11 mouse cellular contexts compared by ENCODE assay signal in genomic region chr7:61982203-61982932, GRCm38 (mm10).
DNase-seq lines count a peak whose midpoint lies in the region; ATAC-seq lines count a peak whose summit lies in the region.
"Had no signal": no experiment of that assay in that cellular context is flagged by ENCODE, and none has a peak within 500 bp of the region (broad histone marks: within the 10 kb centered on the region; RNA-seq: fewer than 3 reads in every experiment).

No protein-coding gene starts in this region.

- peak overlapping the region; percentile 49; the same call in 1 of the 2 replicates for H3K27ac ChIP-seq in neural tube, embryonic 15.5 days (replicated peaks)
- H3K27ac ChIP-seq: embryonic facial prominence, embryonic 13.5 days; liver, embryonic 14.5 days had no signal

- H3K4me2 ChIP-seq in neural tube, embryonic 15.5 days = no peak overlapping the region
- H3K4me2 ChIP-seq: embryonic facial prominence, embryonic 13.5 days had no signal

- no peaks in the 10 kb centered on the region for H3K36me3 ChIP-seq in neural tube, embryonic 15.5 days
- H3K36me3 ChIP-seq: embryonic facial prominence, embryonic 13.5 days had no signal

- H3K9ac ChIP-seq in neural tube, embryonic 15.5 days (replicated peaks) = no peak overlapping the region
- H3K9ac ChIP-seq: embryonic facial prominence, embryonic 13.5 days; liver, embryonic 14.5 days had no signal

- H3K9me3 ChIP-seq in neural tube, embryonic 15.5 days (replicated peaks) = no peaks in the 10 kb centered on the region
- H3K9me3 ChIP-seq: embryonic facial prominence, embryonic 13.5 days had no signal

- peak; percentile 96 for ATAC-seq in cerebellum, adult (ENCODE audit: insufficient number of reproducible peaks, low FRiP score, low TSS enrichment)
- peak; percentile 78 for ATAC-seq in neural tube, embryonic 15.5 days (ENCODE audit: low FRiP score)

- H3K4me3 ChIP-seq in neural tube, embryonic 15.5 days (replicated peaks) = no peak overlapping the region
- H3K4me3 ChIP-seq: embryonic facial prominence, embryonic 13.5 days had no signal

- no peaks in the 10 kb centered on the region for H3K27me3 ChIP-seq in neural tube, embryonic 15.5 days (replicated peaks)
- H3K27me3 ChIP-seq: CH12.LX; embryonic facial prominence, embryonic 13.5 days had no signal

- H3K4me1 ChIP-seq in neural tube, embryonic 15.5 days = no peaks in the 10 kb centered on the region
- H3K4me1 ChIP-seq: embryonic facial prominence, embryonic 13.5 days had no signal

- WGBS in neural tube, embryonic 15.5 days = 43% methylated on average over 2 of the region's 2 CpGs

- intact Hi-C loops in left cerebral cortex, postnatal 14 days (cut with DNase I) = no loop called here

- DNase-seq in heart, adult 11 months = peak; percentile 80
- no peak for DNase-seq in heart, adult 18-20 months
- DNase-seq in frontal cortex, postnatal 25 days (ENCODE audit: low spot score in 2 of 2) = peak; percentile 50 to 53
- DNase-seq in left cerebral cortex, postnatal 14 days (ENCODE audit: low spot score in 2 of 2) = peak; percentile 77 to 84
- no peak for DNase-seq in thymus, postnatal 36 days
- DNase-seq in testis, postnatal 10 days (ENCODE audit: low spot score) = no peak

Comparison
In these comparisons a context has a peak if more than half of its experiments do, and no peak if none do; other contexts are left out.
1. DNase-seq: peak in heart, adult 11 months (single experiment), frontal cortex, postnatal 25 days (2 of 2) and left cerebral cortex, postnatal 14 days (2 of 2); none in heart, adult 18-20 months (0 of 2), thymus, postnatal 36 days (0 of 2) and testis, postnatal 10 days (single experiment).